ENCODE assay signal across 46 mouse cellular contexts in genomic region chr17:24792190-24792589, GRCm38 (mm10). TPM values are rescaled to one million over a fixed set of nuclear protein-coding genes. Genes with fewer than 3 reads are reported as not detected.
"Had no signal": no experiment of that assay in that cellular context is flagged by ENCODE, and none has a peak within 500 bp of the region (broad histone marks: within the 10 kb centered on the region; RNA-seq: fewer than 3 reads in every experiment).

No protein-coding gene starts in this region.

- H3K9me3 ChIP-seq: heart, embryonic 13.5 days; heart, embryonic 15.5 days; hindbrain, embryonic 10.5 days; hindbrain, embryonic 12.5 days; hindbrain, embryonic 15.5 days; intestine, embryonic 15.5 days; kidney, embryonic 15.5 days had no signal

- H3K36me3 ChIP-seq: heart, embryonic 13.5 days; heart, embryonic 15.5 days; hindbrain, embryonic 10.5 days; hindbrain, embryonic 12.5 days; hindbrain, embryonic 13.5 days; hindbrain, embryonic 15.5 days; intestine, embryonic 15.5 days; kidney, embryonic 15.5 days had no signal

- H3K27ac ChIP-seq: heart, embryonic 13.5 days; heart, embryonic 15.5 days; hindbrain, embryonic 10.5 days; hindbrain, embryonic 12.5 days; hindbrain, embryonic 13.5 days; hindbrain, embryonic 14.5 days; hindbrain, embryonic 15.5 days; hindbrain, postnatal 0 days; intestine, embryonic 15.5 days; kidney, embryonic 15.5 days; kidney, postnatal 0 days; layer of hippocampus, adult 2 months; left cerebral cortex, adult 2 months had no signal

- H3K4me3 ChIP-seq: heart, embryonic 13.5 days; heart, embryonic 15.5 days; hindbrain, embryonic 10.5 days; hindbrain, embryonic 12.5 days; hindbrain, embryonic 13.5 days; hindbrain, embryonic 15.5 days; intestine, embryonic 15.5 days; kidney, embryonic 15.5 days; layer of hippocampus, adult 2 months; left cerebral cortex, adult 2 months had no signal

- H3K9ac ChIP-seq: heart, embryonic 13.5 days; heart, embryonic 15.5 days; hindbrain, embryonic 12.5 days; hindbrain, embryonic 13.5 days; hindbrain, embryonic 14.5 days; hindbrain, embryonic 15.5 days; intestine, embryonic 15.5 days; kidney, embryonic 15.5 days had no signal

- DNase-seq: heart, postnatal 10 days; heart, postnatal 14 days; heart, postnatal 36 days; heart, postnatal 4 days; kidney, adult 11 months; kidney, adult 18-20 months; kidney, adult 2 months; kidney, adult 8-10 months; kidney, adult 9 months; kidney, postnatal 10 days; kidney, postnatal 14 days; layer of hippocampus, adult 9-11 months; layer of hippocampus, postnatal 36 days had no signal

- H3K4me2 ChIP-seq: heart, embryonic 11.5 days; heart, embryonic 13.5 days; heart, embryonic 15.5 days; hindbrain, embryonic 12.5 days; hindbrain, embryonic 13.5 days; hindbrain, embryonic 14.5 days; hindbrain, embryonic 15.5 days; intestine, embryonic 15.5 days; kidney, embryonic 15.5 days had no signal

- ATAC-seq: hindbrain, embryonic 16.5 days; hindbrain, postnatal 0 days; inflammation-experienced regulatory T-cells, adult 6 months; intestine, embryonic 15.5 days; intestine, embryonic 16.5 days; intestine, postnatal 0 days had no signal

- H3K27me3 ChIP-seq: heart, embryonic 15.5 days; hindbrain, embryonic 12.5 days; hindbrain, embryonic 15.5 days; intestine, embryonic 15.5 days; kidney, embryonic 15.5 days had no signal

- H3K4me1 ChIP-seq: heart, embryonic 13.5 days; heart, embryonic 15.5 days; hindbrain, embryonic 10.5 days; hindbrain, embryonic 12.5 days; hindbrain, embryonic 13.5 days; hindbrain, embryonic 15.5 days; intestine, embryonic 15.5 days had no signal

RNA-seq across cellular contexts. Expression of gene Meiob, which starts 11.9 kb away (rescaled TPM):
- total RNA-seq: heart, postnatal 10 days; heart, postnatal 14 days; heart, postnatal 25 days; heart, postnatal 36 days; hematopoietic stem cell, adult 5-6 weeks; hindbrain, postnatal 0 days; layer of hippocampus, adult 18-20 months; layer of hippocampus, adult 2 months; layer of hippocampus, adult 8-10 months; layer of hippocampus, postnatal 10 days; layer of hippocampus, postnatal 14 days; layer of hippocampus, postnatal 25 days; layer of hippocampus, postnatal 36 days; left cerebral cortex, adult 18-20 months; left cerebral cortex, adult 2 months; left cerebral cortex, adult 8-10 months had no signal
- polyA plus RNA-seq: heart, embryonic 11.5 days; heart, embryonic 13.5 days; heart, embryonic 14.5 days; heart, embryonic 15.5 days; heart, embryonic 16.5 days; heart, postnatal 0 days; hindbrain, embryonic 10.5 days; hindbrain, embryonic 11.5 days; hindbrain, embryonic 12.5 days; hindbrain, embryonic 13.5 days; hindbrain, embryonic 14.5 days; hindbrain, embryonic 15.5 days; hindbrain, embryonic 16.5 days; hindbrain, postnatal 0 days; inflammation-experienced regulatory T-cells, adult 6 months; intestine, embryonic 14.5 days; intestine, embryonic 15.5 days; intestine, embryonic 16.5 days; kidney, adult 2 months; kidney, embryonic 15.5 days had no signal

RNA-seq across cellular contexts. Expression of gene Hs3st6, which starts 39.4 kb away (rescaled TPM):
- total RNA-seq: heart, adult 8-10 months; heart, postnatal 10 days; heart, postnatal 25 days; heart, postnatal 36 days; hematopoietic stem cell, adult 5-6 weeks; hindbrain, postnatal 0 days; layer of hippocampus, adult 2 months; layer of hippocampus, postnatal 14 days; layer of hippocampus, postnatal 36 days had no signal
- polyA plus RNA-seq: inflammation-experienced regulatory T-cells, adult 6 months had no signal
